Mouse (Mus musculus) neural tube, embryonic 15.5 days (tissue): ENCODE results near the gene Hoxa2. TPM values are rescaled to one million over a fixed set of nuclear protein-coding genes. Genes with fewer than 3 reads are reported as not detected.

Source experiments
- ATAC-seq: fragments of 200-750 bp; cut with Nextera tagmentation; 2 replicates; pipeline ENCODE4 v1.8.0; 2017; ENCODE audit warnings: mild to moderate bottlenecking, moderate TSS enrichment, moderate library complexity; ENCODE audit not compliant: low FRiP score
- H3K27ac ChIP-seq: fragments of 300-500 bp; sonication (generic); replicated peaks from 2 replicates; pipeline ENCODE4 v1.5.1; 2015; ENCODE audit warnings: mild to moderate bottlenecking, inconsistent platforms
- H3K27me3 ChIP-seq: fragments of 300-500 bp; sonication (generic); replicated peaks from 2 replicates; pipeline ENCODE4 v1.6.1; 2015; ENCODE audit warnings: inconsistent platforms
- H3K36me3 ChIP-seq: fragments of 300-500 bp; sonication (generic); 2 replicates; pipeline ENCODE4 v1.6.1; 2015; ENCODE audit warnings: inconsistent platforms
- H3K4me1 ChIP-seq: fragments of 300-500 bp; sonication (generic); 2 replicates; pipeline ENCODE4 v1.6.1; 2015; ENCODE audit warnings: inconsistent platforms
- H3K4me2 ChIP-seq: fragments of 300-500 bp; sonication (generic); 2 replicates; pipeline ENCODE4 v1.6.1; 2015; ENCODE audit warnings: inconsistent platforms, mild to moderate bottlenecking, moderate library complexity
- H3K4me3 ChIP-seq: fragments of 300-500 bp; sonication (generic); replicated peaks from 2 replicates; pipeline ENCODE4 v1.5.1; 2015; ENCODE audit warnings: mild to moderate bottlenecking, inconsistent platforms
- H3K9ac ChIP-seq: fragments of 300-500 bp; sonication (generic); replicated peaks from 2 replicates; pipeline ENCODE4 v1.6.1; 2015; ENCODE audit warnings: mild to moderate bottlenecking, inconsistent platforms
- H3K9me3 ChIP-seq: fragments of 300-500 bp; sonication (generic); replicated peaks from 2 replicates; pipeline ENCODE4 v1.6.1; 2016; ENCODE audit warnings: inconsistent platforms
- WGBS: fragments of 180-500 bp; shearing (Covaris S2); methylation state at CpG from one replicate; pipeline ENCODE4 v1.1.7; 2015; ENCODE audit warnings: mixed read lengths; 5-methylcytosine and 5-hydroxymethylcytosine counted together
- polyA plus RNA-seq: library from polyadenylated mRNA; unstranded; fragments of >200 nt; fragmentation: Nextera tagmentation; extraction: Ambion mirVana; gene quantifications from 2 replicates; pipeline ENCODE4 v1.2.1, GENCODE M21; 2015

Gene Hoxa2
- 7.2 and 12.0 TPM in 2 replicates for polyA plus RNA-seq

GRCm38 (mm10) chr6:52164626-52165440, at the start of gene Hoxa2:
Hoxa2 (minus strand) TSS chr6:52164831.
- peak within 1 kb of the TSS; percentile 45 for H3K4me3 ChIP-seq
- H3K4me2 ChIP-seq = peak within 1 kb of the TSS; percentile 86
- no peaks in the 10 kb centered on the region for H3K27me3 ChIP-seq
- ATAC-seq = peak; percentile 29; the same call in 1 of the 2 replicates
- peak within 1 kb of the TSS; percentile 91 for H3K27ac ChIP-seq
- peaks cover 92% of the 10 kb centered on the region for H3K4me1 ChIP-seq
- H3K9me3 ChIP-seq = no peaks in the 10 kb centered on the region
- 2% methylated on average over 25 of the region's 25 CpGs for WGBS
- no peaks in the 10 kb centered on the region for H3K36me3 ChIP-seq
- peak within 1 kb of the TSS; percentile 66 for H3K9ac ChIP-seq

DNA sequence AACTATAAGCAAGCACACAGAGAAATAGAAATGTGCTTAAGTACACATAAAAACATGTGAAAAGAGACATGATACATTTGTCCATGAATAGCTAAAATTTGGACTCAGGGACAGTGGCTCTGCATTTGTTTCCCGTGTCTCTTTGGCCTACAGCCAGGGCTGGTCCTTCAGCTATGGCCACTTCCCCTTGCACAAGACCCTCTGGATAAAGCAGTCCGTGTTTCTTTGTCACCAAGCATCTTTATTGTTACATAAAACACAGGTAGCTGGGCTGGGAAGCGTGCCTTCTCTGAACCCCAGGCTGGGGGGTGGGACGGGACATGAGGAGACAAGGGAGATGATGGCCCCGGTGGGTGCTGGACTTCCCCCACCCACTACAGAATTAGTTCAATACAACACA, 49.6 kb upstream of the Hoxa2 start:
- peaks cover 57% of the 10 kb centered on the region for H3K4me1 ChIP-seq
- H3K4me3 ChIP-seq = peak overlapping the region; percentile 81
- WGBS = 8% methylated on average over 5 of the region's 5 CpGs
- H3K9ac ChIP-seq = peak overlapping the region; percentile 99
- no peaks in the 10 kb centered on the region for H3K9me3 ChIP-seq
- no peaks in the 10 kb centered on the region for H3K27me3 ChIP-seq
- no peaks in the 10 kb centered on the region for H3K36me3 ChIP-seq
- no peak for ATAC-seq
- H3K27ac ChIP-seq = peak overlapping the region; percentile 100
- H3K4me2 ChIP-seq = peak overlapping the region; percentile 85

GRCm38 (mm10) chr6:52213119-52213986, 48.7 kb upstream of the Hoxa2 start, which contains the start of the genes Hoxa3 and Gm28308:
Hoxa3 (minus strand) TSS chr6:52213336.
Gm28308 (minus strand) TSS chr6:52213339.
- Histone ChIP-seq H3K27ac (peak within 1 kb of the TSS; percentile 100), H3K4me3 (peak within 1 kb of the TSS; percentile 81), H3K9ac (peak within 1 kb of the TSS; percentile 99), H3K4me2 (peak within 1 kb of the TSS; percentile 85), H3K27me3 (no peaks in the 10 kb centered on the region), H3K36me3 (no peaks in the 10 kb centered on the region), H3K9me3 (no peaks in the 10 kb centered on the region), H3K4me1 (peaks cover 57% of the 10 kb centered on the region)
- WGBS = 4% methylated on average over 38 of the region's 38 CpGs
- ATAC-seq = peak; percentile 74

GRCm38 (mm10) chr6:52212556-52213118, 48.0 kb upstream of the Hoxa2 start:
- H3K4me1 ChIP-seq = peaks cover 57% of the 10 kb centered on the region
- H3K4me2 ChIP-seq = peak overlapping the region; percentile 85
- H3K27me3 ChIP-seq = no peaks in the 10 kb centered on the region
- H3K4me3 ChIP-seq = peak overlapping the region; percentile 81
- WGBS = under 1% methylated on average over 22 of the region's 22 CpGs
- peak; percentile 18 for ATAC-seq
- peak overlapping the region; percentile 99 for H3K9ac ChIP-seq
- no peaks in the 10 kb centered on the region for H3K9me3 ChIP-seq
- peak overlapping the region; percentile 100 for H3K27ac ChIP-seq
- H3K36me3 ChIP-seq = no peaks in the 10 kb centered on the region

DNA sequence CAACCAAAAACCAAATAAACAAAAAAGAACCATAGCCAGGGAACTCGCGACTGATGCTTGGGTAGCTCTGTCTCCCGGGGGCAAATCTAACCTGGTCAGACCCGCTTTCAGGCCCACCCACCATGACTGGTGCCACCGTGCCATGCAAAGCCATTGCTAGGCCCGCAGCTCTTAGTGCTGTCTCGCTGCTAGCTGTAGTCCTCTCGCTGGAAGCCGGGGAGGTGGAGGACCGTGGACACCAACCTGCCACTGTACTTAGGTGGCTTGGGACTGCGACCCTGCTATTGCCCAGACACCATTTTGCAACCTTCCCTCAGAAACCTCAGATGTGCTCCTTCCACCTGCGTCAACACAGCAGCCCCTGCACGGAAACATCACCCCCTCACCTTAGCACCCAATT, 47.3 kb upstream of the Hoxa2 start:
- H3K4me1 ChIP-seq = peaks cover 62% of the 10 kb centered on the region
- peak overlapping the region; percentile 81 for H3K4me3 ChIP-seq
- no peaks in the 10 kb centered on the region for H3K36me3 ChIP-seq
- H3K27ac ChIP-seq = peak overlapping the region; percentile 100
- H3K27me3 ChIP-seq = no peaks in the 10 kb centered on the region
- peak overlapping the region; percentile 85 for H3K4me2 ChIP-seq
- WGBS = 5% methylated on average over 13 of the region's 13 CpGs
- ATAC-seq = no peak
- no peaks in the 10 kb centered on the region for H3K9me3 ChIP-seq
- peak overlapping the region; percentile 99 for H3K9ac ChIP-seq

GRCm38 (mm10) chr6:52211170-52211935, 46.7 kb upstream of the Hoxa2 start:
- peak overlapping the region; percentile 100 for H3K27ac ChIP-seq
- no peaks in the 10 kb centered on the region for H3K36me3 ChIP-seq
- no peaks in the 10 kb centered on the region for H3K27me3 ChIP-seq
- H3K9ac ChIP-seq = peak overlapping the region; percentile 99
- H3K9me3 ChIP-seq = no peaks in the 10 kb centered on the region
- peak overlapping the region; percentile 81 for H3K4me3 ChIP-seq
- peak; percentile 29 for ATAC-seq
- peak overlapping the region; percentile 85 for H3K4me2 ChIP-seq
- H3K4me1 ChIP-seq = peaks cover 68% of the 10 kb centered on the region
- 2% methylated on average over 37 of the region's 37 CpGs for WGBS

- Histone ChIP-seq H3K4me2 (peak overlapping the region; percentile 85), H3K9me3 (no peaks in the 10 kb centered on the region), H3K27ac (peak overlapping the region; percentile 89), H3K9ac (peak overlapping the region; percentile 63), H3K4me3 (peak overlapping the region; percentile 81), H3K27me3 (no peaks in the 10 kb centered on the region), H3K4me1 (peaks cover 68% of the 10 kb centered on the region), H3K36me3 (0 out of 2 replicates have a peak, but pooled peaks cover 3% of the 10 kb centered on the region)
- whole genome bisulfite sequencing = 6% methylated on average over 12 of the region's 12 CpGs
- ATAC-seq = no peak
These were observed 45.0 kb upstream of the Hoxa2 start for GRCm38 (mm10) chr6:52209685-52210046.

DNA sequence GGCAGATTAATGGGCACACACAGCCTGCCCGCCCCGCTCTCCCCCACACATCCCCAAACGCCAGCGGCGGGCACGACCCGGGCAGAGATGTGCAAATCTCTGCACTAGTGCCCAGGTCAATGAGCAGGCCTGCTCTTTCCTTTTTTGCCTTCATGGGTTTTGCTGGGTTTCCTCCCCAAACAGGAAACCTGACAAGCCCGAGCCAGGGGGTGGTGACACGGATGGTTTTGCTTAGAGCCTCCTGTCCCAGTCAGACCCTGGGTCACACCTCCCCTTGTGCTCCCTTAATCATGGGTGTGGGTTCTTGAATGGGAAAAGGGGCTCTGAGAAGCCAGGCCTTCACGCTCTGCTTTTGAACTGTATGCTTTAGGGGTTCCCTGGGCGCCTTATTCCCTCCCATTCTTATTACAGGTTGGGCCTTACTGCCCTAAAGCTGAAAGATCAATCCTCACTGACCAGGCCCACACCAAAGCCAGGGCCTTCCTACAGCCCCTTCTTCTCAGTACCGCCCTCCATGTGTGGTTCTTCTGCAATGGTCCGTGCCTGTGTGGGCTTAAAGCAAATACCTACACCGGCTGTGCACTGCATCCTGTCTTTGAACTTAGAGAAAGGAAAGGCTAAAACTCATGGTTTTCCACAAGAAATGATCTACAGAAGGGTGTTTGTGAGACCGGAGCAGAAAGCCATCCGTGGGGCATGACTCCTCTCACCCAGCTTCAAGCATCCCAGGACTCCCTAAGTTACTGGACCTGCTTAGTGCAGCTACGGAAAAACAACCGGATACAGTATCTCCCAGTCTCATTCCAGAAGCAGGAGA, 44.4 kb upstream of the Hoxa2 start:
- Histone ChIP-seq H3K9ac (peak overlapping the region; percentile 63), H3K4me2 (peak overlapping the region; percentile 85), H3K27ac (peak overlapping the region; percentile 89), H3K36me3 (0 out of 2 replicates have a peak, but pooled peaks cover 3% of the 10 kb centered on the region), H3K27me3 (no peaks in the 10 kb centered on the region), H3K9me3 (no peaks in the 10 kb centered on the region), H3K4me1 (peaks cover 68% of the 10 kb centered on the region), H3K4me3 (peak overlapping the region; percentile 81)
- no peak; the same call in 1 of the 2 replicates for ATAC-seq
- 3% methylated on average over 18 of the region's 18 CpGs for WGBS

- H3K4me3 ChIP-seq = peak within 1 kb of the TSS; percentile 81
- peak within 1 kb of the TSS; percentile 85 for H3K4me2 ChIP-seq
- H3K27me3 ChIP-seq = no peaks in the 10 kb centered on the region
- WGBS = under 1% methylated on average over 47 of the region's 47 CpGs
- H3K27ac ChIP-seq = peak within 1 kb of the TSS; percentile 89
- peaks cover 71% of the 10 kb centered on the region for H3K4me1 ChIP-seq
- 0 out of 2 replicates have a peak, but pooled peaks have one; percentile 9 for ATAC-seq
- H3K9ac ChIP-seq = peak within 1 kb of the TSS; percentile 63
- 0 out of 2 replicates have a peak, but pooled peaks cover 3% of the 10 kb centered on the region for H3K36me3 ChIP-seq
- H3K9me3 ChIP-seq = no peaks in the 10 kb centered on the region
These were observed 43.6 kb upstream of the Hoxa2 start, which contains the start of gene Hoxa6 for GRCm38 (mm10) chr6:52208072-52208867. Hoxa6 (minus strand) TSS chr6:52208722.
